Mouse (Mus musculus): ENCODE data around the gene Pm20d1.

DNA sequence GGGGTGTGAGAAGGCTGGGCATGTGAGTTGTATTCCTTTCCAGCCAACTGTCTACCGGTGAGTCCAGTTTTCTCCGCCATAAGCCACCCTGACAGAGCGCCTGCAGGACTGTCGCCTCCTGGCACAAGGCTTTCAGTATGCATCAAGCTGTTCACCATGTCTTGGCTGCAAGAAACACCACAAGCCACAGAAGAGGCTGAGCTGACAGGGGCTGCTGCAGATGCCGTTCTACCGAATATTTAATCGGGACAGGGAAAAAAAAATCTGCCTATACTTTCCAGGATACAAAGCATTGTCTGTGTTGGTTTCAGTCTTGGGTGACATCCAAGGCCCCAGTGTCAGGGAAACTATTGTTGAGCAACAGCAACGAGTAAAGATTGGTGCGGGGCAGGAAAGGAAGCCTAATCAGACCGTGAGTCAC lies 45.3 kb upstream of the Pm20d1 start:
- no peak for TF ChIP-seq POLR2A (IDR thresholded peaks at IDR 0.05; ENCODE audit: insufficient read depth, low read length)
- TF ChIP-seq CTCF (IDR thresholded peaks at IDR 0.05; ENCODE audit: low read depth, low read length) = no peak
